Mouse (Mus musculus) left cerebral cortex, postnatal 36 days (tissue): ENCODE measurements at regions not wholly inside any gene's neighbourhood (a gene's known extent, or its start where the extent isn't known, plus 50 kb on each side); places are given as distances from the start of the nearest gene placed in this dataset.
"Not testable (repeated sequence)": the region's sequence is repeated elsewhere in the genome, so short reads cannot be mapped to it uniquely, and the experiment has no call there.

Source experiments
- DNase-seq, 2 experiments: peaks; one replicate each; pipeline ENCODE4 v3.0.0; 2021 to 2022; ENCODE audit warnings: low spot score in 2 of 2, mixed read lengths in 1 of 2
- intact Hi-C: fragments of 180-260 bp; cut with DNase I; formaldehyde crosslinking; loops from one replicate; pipeline ENCODE4 v1.15.1; 2025

- no peak for DNase-seq
- intact Hi-C loops: loop anchor here (2.0 kb wide), 1 partner anchor 20 kb away; no protein-coding TSS in a partner anchor
These were observed 598.2 kb downstream of the Trib2 start for GRCm38 (mm10) chr12:15218504-15218903.

GRCm38 (mm10) chr12:15216180-15216579, 600.5 kb downstream of the Trib2 start:
- intact Hi-C loops: no loop called here
- no peak for DNase-seq

DNA sequence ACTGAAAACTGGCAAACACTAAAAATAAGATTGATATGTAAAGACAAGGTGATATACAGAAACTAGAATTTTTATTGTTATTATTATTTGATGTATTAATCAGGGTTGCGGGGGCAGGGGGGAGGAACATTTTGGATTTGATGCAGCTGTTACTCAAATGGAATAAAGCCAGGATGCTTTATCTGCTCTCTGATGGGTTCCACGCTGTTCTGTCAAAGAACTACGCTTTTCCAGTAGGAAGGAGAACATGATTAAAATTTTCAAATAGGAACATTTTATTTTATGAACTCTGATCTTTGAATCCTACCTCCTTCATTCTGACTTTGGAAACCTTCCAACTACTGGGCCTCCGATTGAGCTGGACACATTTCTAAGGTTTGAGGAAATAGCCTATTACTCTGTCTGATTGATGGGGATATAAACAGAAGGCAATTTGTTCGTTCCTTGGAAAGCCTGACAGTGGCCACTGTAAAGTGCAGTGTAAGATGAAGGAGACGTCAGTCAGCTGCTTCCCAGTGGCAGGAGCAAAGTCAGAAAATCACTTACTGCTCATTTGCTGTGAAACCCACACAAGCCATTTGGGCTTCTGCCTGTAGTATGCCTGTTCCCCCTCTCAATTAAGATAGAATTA, 642.2 kb downstream of the Trib2 start:
- DNase-seq: no peak
- intact Hi-C loops: no loop called here

- intact Hi-C loops: no loop called here
- DNase-seq: no peak
These were observed 654.1 kb downstream of the Trib2 start for GRCm38 (mm10) chr12:15162605-15163004.

DNA sequence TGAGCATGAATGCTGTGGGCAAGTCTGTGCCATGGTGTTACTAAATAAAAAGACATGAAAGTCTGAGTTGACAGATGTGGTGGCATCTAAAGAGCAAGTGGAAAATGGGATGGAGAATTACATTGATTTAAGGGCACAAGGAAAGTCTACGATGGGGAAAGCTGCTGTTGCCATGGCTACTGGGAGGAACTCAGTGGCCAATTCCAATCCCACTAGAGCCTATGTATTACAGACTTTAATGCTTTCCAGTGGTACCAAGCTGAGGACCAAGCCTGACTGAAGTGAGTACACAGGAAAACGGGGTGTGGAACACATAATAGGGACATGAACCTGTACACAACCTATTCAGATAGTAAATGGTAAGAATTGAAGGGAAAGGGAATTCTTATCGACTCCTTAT, 654.9 kb downstream of the Trib2 start:
- intact Hi-C loops: no loop called here
- no peak for DNase-seq

- intact Hi-C loops: no loop called here
- DNase-seq: no peak
These were observed 656.2 kb downstream of the Trib2 start for GRCm38 (mm10) chr12:15160478-15160998.

- intact Hi-C loops: no loop called here
- no peak for DNase-seq
These were observed 670.3 kb downstream of the Trib2 start for GRCm38 (mm10) chr12:15146398-15146797.

DNA sequence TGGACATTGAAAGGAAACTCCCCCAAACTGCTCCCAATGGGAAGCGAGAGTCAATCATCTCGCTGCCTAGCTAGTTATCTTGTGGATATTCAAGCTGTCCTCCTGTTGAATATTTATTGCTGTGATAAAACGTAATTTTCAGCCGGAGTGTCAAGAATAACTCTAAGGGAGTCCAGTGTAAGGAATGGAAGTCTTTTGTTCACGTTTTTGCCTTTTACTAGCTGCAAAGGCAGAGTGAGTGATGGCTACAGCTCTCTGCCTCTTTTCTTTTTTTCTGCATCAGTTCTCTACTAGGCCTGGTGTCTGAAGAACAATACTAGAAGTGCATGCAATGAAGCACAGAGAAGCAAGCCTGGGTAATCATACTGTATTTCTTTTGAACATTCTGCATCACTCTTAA, 679.7 kb downstream of the Trib2 start:
- intact Hi-C loops: no loop called here
- DNase-seq: no peak

GRCm38 (mm10) chr12:15124179-15124578, 692.5 kb downstream of the Trib2 start:
- no peak for DNase-seq
- intact Hi-C loops: no loop called here

DNA sequence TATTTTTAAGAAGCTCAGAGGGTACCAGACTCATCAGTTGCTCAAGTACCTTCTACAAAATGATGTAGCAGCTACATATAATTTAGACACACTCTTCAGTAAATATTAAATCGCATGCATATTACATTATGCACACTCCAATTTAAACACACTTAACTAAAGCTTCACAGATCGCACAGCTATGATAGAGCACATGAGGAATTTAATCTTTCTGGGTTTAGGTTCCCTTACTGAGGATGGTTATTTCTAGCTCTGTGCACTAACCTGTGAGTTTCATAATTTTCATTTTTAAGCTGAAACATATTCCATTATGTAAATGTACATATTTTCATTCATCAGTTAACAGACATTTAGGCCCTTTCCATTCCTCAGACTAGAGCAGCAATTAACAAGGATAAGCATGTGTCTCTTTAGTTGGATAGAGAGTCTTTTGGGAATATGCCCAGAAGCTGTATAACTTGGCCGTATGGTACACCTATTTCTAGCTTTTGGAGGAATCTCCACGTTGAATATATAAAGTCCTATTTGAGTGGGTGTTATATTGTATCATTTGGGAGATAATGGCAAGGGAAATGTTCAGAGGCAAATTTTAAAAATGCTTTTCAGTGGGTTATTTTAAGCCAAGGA, 694.0 kb downstream of the Trib2 start:
- intact Hi-C loops: no loop called here
- no peak for DNase-seq

DNA sequence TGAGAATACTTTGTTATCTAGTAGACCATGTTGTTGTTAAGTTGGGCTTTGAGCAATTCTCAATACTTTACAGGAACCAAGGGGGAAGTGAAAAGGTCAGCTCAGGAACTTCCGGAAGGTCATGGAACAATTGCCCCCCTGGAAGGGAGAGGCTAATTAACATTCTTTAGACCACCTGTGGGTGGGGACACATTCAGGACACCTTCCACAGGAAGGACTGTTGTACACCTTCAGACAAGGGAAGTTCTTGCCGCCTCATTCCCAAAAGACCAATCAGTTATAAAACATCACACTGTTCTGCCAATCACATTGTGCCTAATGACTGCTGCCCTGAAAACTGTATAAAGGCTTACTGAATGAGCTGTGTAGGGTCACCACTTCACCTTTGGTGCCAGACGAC, 701.2 kb downstream of the Trib2 start:
- intact Hi-C loops: no loop called here
- no peak for DNase-seq

DNA sequence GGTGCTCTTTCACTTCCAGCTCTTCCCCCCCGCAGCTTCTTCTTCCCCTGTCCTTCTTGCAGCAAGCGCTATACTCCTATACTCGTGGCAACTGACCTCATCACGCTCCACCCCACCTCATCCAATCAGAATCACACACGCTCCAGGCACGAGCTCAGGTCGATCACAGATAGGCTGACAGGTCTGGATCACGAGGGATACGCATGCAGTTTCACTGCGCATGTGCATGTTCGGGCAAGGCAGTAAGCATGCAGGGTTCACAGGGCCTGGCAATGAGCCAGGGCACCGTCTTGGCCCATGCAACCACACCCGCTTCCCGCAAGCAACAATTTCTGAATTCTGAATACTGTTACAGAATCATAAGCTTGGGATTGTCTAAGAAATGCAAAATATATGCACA, 701.9 kb downstream of the Trib2 start:
- no peak for DNase-seq
- intact Hi-C loops: loop anchor here (5.0 kb wide), 1 partner anchor 98 kb away; no protein-coding TSS in a partner anchor

- intact Hi-C loops: loop anchor here (5.0 kb wide), 1 partner anchor 101 kb away; no protein-coding TSS in a partner anchor
- DNase-seq: no peak
These were observed 705.7 kb downstream of the Trib2 start for GRCm38 (mm10) chr12:15111049-15111448.

GRCm38 (mm10) chr12:15104876-15105275, 711.8 kb downstream of the Trib2 start:
- DNase-seq: no peak
- intact Hi-C loops: no loop called here

GRCm38 (mm10) chr12:15078615-15079014, 738.1 kb downstream of the Trib2 start:
- DNase-seq: no peak
- intact Hi-C loops: no loop called here

GRCm38 (mm10) chr12:15064351-15064750, 752.4 kb downstream of the Trib2 start:
- intact Hi-C loops: no loop called here
- no peak for DNase-seq

- intact Hi-C loops: no loop called here
- DNase-seq: no peak
These were observed 765.3 kb downstream of the Trib2 start for GRCm38 (mm10) chr12:15051387-15051786.

GRCm38 (mm10) chr12:15043264-15043663, 773.5 kb downstream of the Trib2 start:
- intact Hi-C loops: no loop called here
- no peak for DNase-seq

DNA sequence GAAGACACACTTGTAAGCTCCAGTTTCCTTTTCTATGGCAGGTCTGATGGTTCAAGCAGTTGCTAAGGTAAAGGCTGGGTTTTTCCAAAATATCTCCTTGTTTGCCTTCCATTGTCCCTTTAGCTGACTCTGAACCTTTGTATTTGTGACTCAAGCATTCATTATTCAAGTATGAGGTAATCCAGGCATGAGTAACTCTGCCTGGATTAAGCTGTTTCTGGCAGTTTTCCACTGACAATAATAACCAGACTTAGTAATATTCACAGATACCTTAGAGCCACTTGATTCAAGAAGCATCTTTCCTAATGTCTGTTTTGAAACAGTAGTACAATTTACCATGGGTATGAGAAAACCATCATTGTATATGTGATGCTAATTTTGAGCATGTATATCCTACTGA, 805.6 kb downstream of the Trib2 start:
- no peak for DNase-seq
- intact Hi-C loops: no loop called here

DNA sequence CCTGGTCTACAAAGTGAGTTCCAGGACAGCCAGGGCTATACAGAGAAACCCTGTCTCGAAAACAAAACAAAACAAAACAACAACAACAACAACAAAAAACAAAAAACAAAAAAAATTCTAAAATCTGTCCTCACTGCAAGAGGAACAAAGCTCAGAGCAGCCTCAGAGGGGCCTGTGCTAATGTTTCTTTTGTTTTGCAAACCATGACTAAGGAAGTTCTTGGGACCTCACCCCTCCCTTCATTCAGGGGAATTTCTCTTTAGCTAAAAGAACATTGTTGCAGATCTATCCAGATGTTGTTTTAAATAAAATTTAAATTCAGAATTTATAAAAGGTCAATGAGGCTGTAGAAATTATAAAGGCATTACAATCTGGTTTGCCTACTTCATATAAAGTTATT, 814.3 kb downstream of the Trib2 start:
- intact Hi-C loops, DNase-seq: not testable (repeated sequence)
